Mouse (Mus musculus): ENCODE data around the gene Gm42957. TPM values are rescaled to one million over a fixed set of nuclear protein-coding genes. Genes with fewer than 3 reads are reported as not detected.

The Gm42957 gene
- polyA plus RNA-seq (2014; fragmentation: Illumina TruSeq; extraction: RNeasy Lipid Tissue Mini Kit (QIAGEN cat#74804); ENCODE audit: low read depth, low replicate concordance), result 0.13 TPM

DNA sequence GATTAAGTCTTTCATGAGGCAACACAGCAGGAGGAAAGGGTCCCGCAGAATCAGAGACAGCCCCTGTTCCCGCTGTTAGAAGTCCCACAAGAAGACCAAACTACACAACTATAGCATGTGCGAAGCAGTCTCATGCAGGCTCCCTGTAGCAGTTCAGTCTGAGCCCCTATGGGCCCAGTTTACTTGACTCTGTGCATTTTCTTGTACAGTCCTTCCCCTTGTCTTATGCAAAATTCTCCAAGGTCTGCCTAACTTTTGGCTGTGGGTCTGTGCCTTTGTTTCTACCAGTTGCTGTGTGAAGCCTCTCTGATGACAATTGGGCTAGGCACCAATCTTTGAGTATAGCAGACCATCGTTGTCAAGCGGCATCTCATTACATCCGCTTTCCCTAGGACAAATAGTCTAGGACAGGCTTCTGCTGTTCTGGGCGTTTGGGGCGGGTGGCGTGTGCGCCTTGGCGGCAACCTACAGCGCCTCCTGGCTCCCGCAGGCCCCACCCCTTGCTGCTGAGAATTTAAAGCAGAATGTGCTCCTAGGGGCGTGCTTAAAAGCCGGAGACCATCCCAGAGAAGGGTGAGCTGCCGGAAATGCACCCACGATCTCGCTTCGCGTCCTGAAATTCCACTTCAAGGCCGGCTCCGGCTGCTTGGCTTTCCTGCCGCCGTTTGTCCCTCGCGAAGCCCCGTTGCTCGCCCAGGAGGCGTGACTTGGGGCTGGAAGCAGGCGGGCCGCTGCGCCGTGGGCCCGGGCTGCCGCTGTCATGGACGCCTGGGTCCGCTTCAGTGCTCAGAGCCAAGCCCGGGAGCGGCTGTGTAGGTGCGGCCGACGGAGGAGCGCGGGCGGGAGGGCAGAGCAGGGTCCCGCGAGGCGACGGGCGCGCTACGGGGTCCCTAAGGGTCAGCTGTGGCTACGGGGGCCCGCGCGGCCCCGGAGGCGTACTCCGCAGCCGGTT, at the start of gene Gm42957, which contains the start of gene Pex11b:
Gm42957 (plus strand) TSS at position 547 of the 952 bp plus-strand sequence.
Pex11b (plus strand) TSS at position 449 of the 952 bp plus-strand sequence.

GRCm38 (mm10) chr3:96593790-96594560, 41.3 kb upstream of the Gm42957 start, which contains the start of gene Polr3gl:
Gene Polr3gl, minus strand, starts transcription at chr3:96594181.

DNA sequence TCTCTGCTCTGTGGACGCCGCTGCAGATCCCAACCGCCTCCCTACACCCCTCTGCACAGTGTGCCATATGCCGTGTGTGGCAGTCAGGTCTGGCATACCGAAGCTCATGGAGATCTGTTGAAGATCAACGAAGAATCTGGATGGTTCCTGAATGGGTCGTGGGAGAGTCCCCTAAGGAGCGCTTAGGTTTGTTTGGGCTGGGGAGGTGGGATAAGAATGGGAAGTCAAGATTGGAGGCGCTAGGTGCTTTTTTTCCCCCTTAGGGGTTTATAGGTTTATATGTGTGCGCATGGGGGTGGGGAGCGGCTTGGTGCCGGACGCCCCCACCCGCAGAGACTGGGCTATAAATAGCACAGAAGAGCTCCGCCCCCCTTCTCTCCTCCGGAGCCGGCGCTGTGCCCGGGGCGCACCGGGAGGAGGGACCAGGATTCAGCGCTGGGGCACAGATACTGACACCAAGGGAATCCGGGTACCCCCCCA, 39.0 kb upstream of the Gm42957 start, which contains the start of gene Ankrd34a:
Ankrd34a (plus strand) TSS at position 409 of the 480 bp plus-strand sequence.

GRCm38 (mm10) chr3:96600639-96601250, 34.5 kb upstream of the Gm42957 start, which contains the start of gene Lix1l:
Gene Lix1l, plus strand, starts transcription at chr3:96601149.

GRCm38 (mm10) chr3:96629729-96630600, 5.3 kb upstream of the Gm42957 start, which contains the start of gene Rbm8a:
Gene Rbm8a, plus strand, starts transcription at chr3:96629933.

DNA sequence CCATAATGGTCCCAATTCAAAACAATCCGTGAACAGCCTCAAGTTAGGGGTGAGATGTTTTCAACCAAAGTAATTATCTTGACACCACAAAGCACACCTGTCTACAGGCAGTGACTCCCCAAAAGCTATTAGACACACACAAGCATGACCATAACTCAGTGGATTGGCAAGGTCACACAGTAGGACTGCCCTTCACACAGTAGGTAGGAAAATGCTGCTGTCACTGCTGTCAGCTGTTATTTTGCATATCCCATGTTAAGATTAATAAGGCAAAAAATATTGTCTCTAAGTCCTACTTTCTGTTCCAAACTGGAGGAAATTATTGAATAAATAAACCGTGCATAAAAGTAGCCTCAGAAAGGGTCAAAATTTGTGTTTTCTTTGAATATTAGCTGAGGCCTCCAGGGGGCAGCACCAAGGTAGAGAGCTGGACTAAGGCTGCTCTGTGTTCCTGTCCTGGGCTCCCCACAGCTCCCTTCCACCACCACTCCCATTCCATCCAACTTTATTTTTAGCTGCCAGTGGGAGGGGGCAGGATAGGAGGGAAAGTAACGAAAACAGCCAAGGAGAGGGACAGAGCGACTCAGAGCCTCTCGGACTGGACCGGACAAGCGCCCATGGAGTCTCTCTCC, 9.9 kb downstream of the Gm42957 start, which contains the start of gene Itga10:
Itga10 (plus strand) TSS at position 567 of the 632 bp plus-strand sequence.

GRCm38 (mm10) chr3:96669727-96670468, 34.6 kb downstream of the Gm42957 start, which contains the start of gene Ankrd35:
Gene Ankrd35, plus strand, starts transcription at chr3:96670131.

GRCm38 (mm10) chr3:96696198-96696765, 61.0 kb downstream of the Gm42957 start, which contains the start of gene Pias3:
Gene Pias3, plus strand, starts transcription at chr3:96696384.

Other genes with a start within 250 kb of the Gm42957 start
- gene BC107364, start 183.2 kb upstream of the Gm42957 start, polyA plus RNA-seq (2014; fragmentation: Illumina TruSeq; extraction: RNeasy Lipid Tissue Mini Kit (QIAGEN cat#74804); ENCODE audit: low read depth, low replicate concordance), result not detected
- not detected for gene Hfe2, start 110.3 kb upstream of the Gm42957 start, polyA plus RNA-seq (2014; fragmentation: Illumina TruSeq; extraction: RNeasy Lipid Tissue Mini Kit (QIAGEN cat#74804); ENCODE audit: low read depth, low replicate concordance)
- 762 TPM for gene Txnip, start 77.5 kb upstream of the Gm42957 start, polyA plus RNA-seq (2014; fragmentation: Illumina TruSeq; extraction: RNeasy Lipid Tissue Mini Kit (QIAGEN cat#74804); ENCODE audit: low read depth, low replicate concordance)
- not detected for gene Gm16253, start 58.5 kb upstream of the Gm42957 start, polyA plus RNA-seq (2014; fragmentation: Illumina TruSeq; extraction: RNeasy Lipid Tissue Mini Kit (QIAGEN cat#74804); ENCODE audit: low read depth, low replicate concordance)
- gene Polr3gl, start 41.3 kb upstream of the Gm42957 start, polyA plus RNA-seq (2014; fragmentation: Illumina TruSeq; extraction: RNeasy Lipid Tissue Mini Kit (QIAGEN cat#74804); ENCODE audit: low read depth, low replicate concordance), result 65.4 TPM
- gene Ankrd34a, start 38.8 kb upstream of the Gm42957 start, polyA plus RNA-seq (2014; fragmentation: Illumina TruSeq; extraction: RNeasy Lipid Tissue Mini Kit (QIAGEN cat#74804); ENCODE audit: low read depth, low replicate concordance), result not detected
- gene Lix1l, start 34.3 kb upstream of the Gm42957 start, polyA plus RNA-seq (2014; fragmentation: Illumina TruSeq; extraction: RNeasy Lipid Tissue Mini Kit (QIAGEN cat#74804); ENCODE audit: low read depth, low replicate concordance), result 15.5 TPM
- 30.9 TPM for gene Rbm8a, start 5.5 kb upstream of the Gm42957 start, polyA plus RNA-seq (2014; fragmentation: Illumina TruSeq; extraction: RNeasy Lipid Tissue Mini Kit (QIAGEN cat#74804); ENCODE audit: low read depth, low replicate concordance)
- gene Pex11b, start 98 bp upstream of the Gm42957 start, polyA plus RNA-seq (2014; fragmentation: Illumina TruSeq; extraction: RNeasy Lipid Tissue Mini Kit (QIAGEN cat#74804); ENCODE audit: low read depth, low replicate concordance), result 13.1 TPM
- 0.28 TPM for gene Itga10, start 10.1 kb downstream of the Gm42957 start, polyA plus RNA-seq (2014; fragmentation: Illumina TruSeq; extraction: RNeasy Lipid Tissue Mini Kit (QIAGEN cat#74804); ENCODE audit: low read depth, low replicate concordance)
- gene Ankrd35, start 34.7 kb downstream of the Gm42957 start, polyA plus RNA-seq (2014; fragmentation: Illumina TruSeq; extraction: RNeasy Lipid Tissue Mini Kit (QIAGEN cat#74804); ENCODE audit: low read depth, low replicate concordance), result 0.47 TPM
- gene Pias3, start 60.9 kb downstream of the Gm42957 start, polyA plus RNA-seq (2014; fragmentation: Illumina TruSeq; extraction: RNeasy Lipid Tissue Mini Kit (QIAGEN cat#74804); ENCODE audit: low read depth, low replicate concordance), result 4.9 TPM
- not detected for gene Nudt17, start 73.1 kb downstream of the Gm42957 start, polyA plus RNA-seq (2014; fragmentation: Illumina TruSeq; extraction: RNeasy Lipid Tissue Mini Kit (QIAGEN cat#74804); ENCODE audit: low read depth, low replicate concordance)
- gene Polr3c, start 92.2 kb downstream of the Gm42957 start, polyA plus RNA-seq (2014; fragmentation: Illumina TruSeq; extraction: RNeasy Lipid Tissue Mini Kit (QIAGEN cat#74804); ENCODE audit: low read depth, low replicate concordance), result 28.5 TPM
- 137 TPM for gene Rnf115, start 92.2 kb downstream of the Gm42957 start, polyA plus RNA-seq (2014; fragmentation: Illumina TruSeq; extraction: RNeasy Lipid Tissue Mini Kit (QIAGEN cat#74804); ENCODE audit: low read depth, low replicate concordance)
- not detected for gene Pdzk1, start 193.8 kb downstream of the Gm42957 start, polyA plus RNA-seq (2014; fragmentation: Illumina TruSeq; extraction: RNeasy Lipid Tissue Mini Kit (QIAGEN cat#74804); ENCODE audit: low read depth, low replicate concordance)
- 0.63 TPM for gene Cd160, start 193.9 kb downstream of the Gm42957 start, polyA plus RNA-seq (2014; fragmentation: Illumina TruSeq; extraction: RNeasy Lipid Tissue Mini Kit (QIAGEN cat#74804); ENCODE audit: low read depth, low replicate concordance)